Mouse (Mus musculus): ENCODE results near the gene Zfp972.
"Not testable (repeated sequence)": the region's sequence is repeated elsewhere in the genome, so short reads cannot be mapped to it uniquely, and the experiment has no call there.

Zfp972 gene

DNA sequence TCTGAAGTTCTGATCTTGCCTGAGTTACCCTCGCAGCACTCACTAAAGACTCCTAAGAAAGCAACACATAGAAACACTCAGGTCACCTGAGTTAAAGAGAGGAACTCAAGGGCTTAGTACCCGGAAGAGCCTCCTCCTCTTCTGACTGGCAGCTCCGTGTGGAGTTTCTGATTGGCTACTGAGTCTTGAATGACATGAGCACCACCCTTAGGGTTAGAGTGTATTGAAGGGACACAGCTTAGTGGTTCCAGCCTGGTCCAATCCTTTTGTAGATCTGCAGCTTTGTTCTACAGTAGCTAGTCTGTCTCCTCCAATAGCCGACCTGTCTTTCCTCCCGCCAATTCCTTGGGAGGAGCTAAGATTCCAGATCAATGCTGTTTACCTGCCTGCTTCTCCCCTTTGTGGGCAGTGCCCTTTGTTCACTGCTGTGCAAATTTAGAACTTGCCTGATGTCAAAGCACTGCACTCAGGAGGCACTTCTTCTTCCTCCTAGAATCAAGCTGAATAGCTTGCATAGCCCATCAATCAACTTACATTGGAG is at the start of gene Zfp972:
Zfp972 (minus strand) TSS at position 51 of the 541 bp plus-strand sequence.
- TF ChIP-seq GATA4 (IDR thresholded peaks at IDR 0.05; ENCODE audit: insufficient replicate concordance, low read length): not testable (repeated sequence)

DNA sequence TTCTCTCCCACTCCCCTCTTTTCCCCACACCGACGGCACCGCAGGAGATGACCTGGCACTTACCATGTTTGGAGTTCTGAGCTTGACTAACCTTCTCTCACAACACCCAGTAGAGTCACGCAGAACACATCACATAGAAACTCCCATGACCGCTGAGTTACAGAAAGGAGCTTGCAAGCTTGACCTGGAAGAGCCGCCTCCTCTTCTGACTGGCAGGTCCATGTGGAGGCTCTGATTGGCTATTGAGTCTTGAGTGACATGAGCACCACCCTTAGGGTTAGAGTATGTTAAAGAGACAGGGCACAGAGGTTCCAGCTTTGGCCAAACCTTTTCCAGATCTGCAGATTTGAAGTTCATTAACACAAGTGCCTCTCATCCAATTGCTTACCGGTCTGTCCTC is 31.7 kb upstream of the Zfp972 start, which contains the start of gene Gm14326:
Gm14326 (minus strand) TSS at position 153 of the 400 bp plus-strand sequence.
- not testable (repeated sequence) for TF ChIP-seq GATA4 (IDR thresholded peaks at IDR 0.05; ENCODE audit: insufficient replicate concordance, low read length)

GRCm38 (mm10) chr2:177897046-177897578 is 28.3 kb downstream of the Zfp972 start, which contains the start of gene Gm14327:
TSS of gene Gm14327 (plus strand) at chr2:177897096.
- not testable (repeated sequence) for TF ChIP-seq GATA4 (IDR thresholded peaks at IDR 0.05; ENCODE audit: insufficient replicate concordance, low read length)
